Mouse (Mus musculus) heart, adult 9 months (tissue): ENCODE data around the gene Smpdl3b.
"Not testable (repeated sequence)": the region's sequence is repeated elsewhere in the genome, so short reads cannot be mapped to it uniquely, and the experiment has no call there.

Experiments
- DNase-seq, 2 experiments: peaks; one replicate each; pipeline ENCODE4 v3.0.0; 2022; ENCODE audit warnings: low spot score in 2 of 2

Gene Smpdl3b

DNA sequence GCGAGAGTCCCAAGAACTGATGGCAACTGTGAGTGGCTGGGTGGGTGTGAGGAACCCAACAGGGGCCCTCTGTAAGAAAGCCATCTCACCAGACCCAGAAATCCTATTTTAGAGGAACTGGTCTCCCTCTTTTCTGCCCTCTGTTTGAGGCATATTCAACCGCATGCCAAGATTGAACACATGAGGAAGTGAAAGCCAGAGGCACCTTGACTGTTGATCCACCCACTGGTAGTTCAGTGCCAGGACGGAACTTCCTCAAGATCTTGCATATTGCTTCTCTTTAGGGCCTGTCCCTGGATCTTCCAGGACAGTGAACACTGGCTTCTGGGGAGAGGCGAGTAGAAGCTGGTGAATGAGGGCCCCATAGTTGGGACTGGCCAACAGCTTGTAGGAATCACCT lies 23.2 kb upstream of the Smpdl3b start:
- peak in 1 of 2 experiments; percentile 59 for DNase-seq

DNA sequence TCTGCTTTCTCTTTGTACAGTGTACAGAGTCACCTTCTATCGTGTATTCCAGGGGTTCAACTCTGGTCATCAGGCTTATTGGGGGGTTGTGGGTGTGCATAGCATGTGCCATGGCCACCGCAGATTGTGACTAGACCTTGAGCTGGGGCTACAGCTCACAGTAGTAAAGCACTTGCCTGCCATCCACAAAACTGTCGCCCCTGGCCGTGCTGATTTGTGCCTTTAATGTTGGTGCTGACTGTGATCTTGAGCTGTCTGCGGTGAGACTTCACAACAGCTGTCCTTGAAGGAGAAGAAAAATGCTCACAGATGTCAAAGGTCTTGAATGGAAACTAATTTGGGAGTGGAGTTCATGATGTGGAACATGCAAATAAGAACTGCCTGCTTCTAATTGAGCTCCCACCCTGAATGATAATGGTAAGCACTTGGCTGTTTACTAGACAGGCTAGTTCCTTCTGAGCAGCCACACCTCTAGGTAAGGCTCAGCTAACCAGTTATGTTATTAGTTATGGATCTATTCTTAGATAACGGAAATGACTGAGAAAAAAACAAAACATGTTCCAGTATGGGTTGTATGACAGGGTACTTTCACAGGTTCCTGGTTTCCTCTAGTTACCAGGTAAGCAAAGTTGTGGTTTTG lies 21.6 kb upstream of the Smpdl3b start:
- DNase-seq, result no peak

DNA sequence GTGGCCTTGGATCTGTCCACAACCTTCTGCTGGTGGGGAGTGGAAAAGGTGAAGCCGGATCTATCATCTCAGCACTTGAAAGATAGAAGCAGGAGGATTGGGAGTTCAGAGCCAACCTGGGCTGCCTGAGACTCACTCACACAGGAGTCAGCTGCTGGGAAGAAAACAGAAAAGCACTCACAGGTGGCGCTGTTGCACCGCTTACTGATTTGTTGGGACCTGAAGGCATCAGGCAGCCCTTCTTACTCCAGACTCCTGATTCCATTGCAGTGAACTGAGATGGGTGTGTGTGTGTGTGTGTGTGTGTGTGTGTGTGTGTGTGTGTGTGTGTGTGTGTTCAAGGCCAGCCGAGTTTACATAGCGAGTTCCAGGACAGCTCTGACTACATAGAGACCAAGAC lies 19.7 kb upstream of the Smpdl3b start:
- peak in 1 of 2 experiments; percentile 65 for DNase-seq

DNA sequence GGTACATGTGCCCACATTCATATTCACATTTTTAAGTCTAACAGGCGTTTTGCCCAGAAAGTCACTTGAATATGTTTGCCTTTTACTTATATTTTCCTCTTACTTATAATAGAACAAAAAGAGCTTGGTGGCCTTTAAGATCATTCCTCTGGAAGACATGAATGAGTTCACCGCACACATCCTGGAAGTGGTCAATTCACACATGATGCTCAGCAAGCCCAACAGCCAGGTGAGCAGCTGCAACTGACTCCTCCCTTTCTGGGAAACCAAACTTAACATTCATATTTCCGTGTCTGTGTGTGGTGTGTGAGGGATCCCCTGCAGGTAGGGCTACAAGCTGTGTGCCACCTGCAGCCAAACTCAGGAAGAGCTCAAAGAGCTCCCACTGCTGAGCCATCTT lies 17.9 kb upstream of the Smpdl3b start:
- DNase-seq, result no peak

DNA sequence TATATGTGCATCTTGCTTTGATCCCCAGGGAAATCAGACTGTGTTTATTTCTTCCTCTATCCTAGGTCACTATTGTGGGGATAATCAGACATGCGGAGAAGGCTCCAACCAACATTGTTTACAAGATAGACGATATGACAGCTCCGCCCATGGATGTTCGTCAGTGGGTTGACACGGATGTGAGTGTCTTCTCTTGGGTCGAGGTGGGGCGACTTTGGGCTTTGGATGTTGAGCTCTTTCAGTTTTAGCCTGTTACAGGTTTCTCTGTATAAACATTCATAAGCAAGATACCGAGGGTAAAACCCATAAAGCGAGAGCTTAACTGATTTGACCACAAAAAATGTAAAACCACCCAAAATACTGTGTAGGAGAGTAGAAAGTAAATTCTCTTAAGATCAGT lies 14.7 kb upstream of the Smpdl3b start:
- DNase-seq, result no peak

DNA sequence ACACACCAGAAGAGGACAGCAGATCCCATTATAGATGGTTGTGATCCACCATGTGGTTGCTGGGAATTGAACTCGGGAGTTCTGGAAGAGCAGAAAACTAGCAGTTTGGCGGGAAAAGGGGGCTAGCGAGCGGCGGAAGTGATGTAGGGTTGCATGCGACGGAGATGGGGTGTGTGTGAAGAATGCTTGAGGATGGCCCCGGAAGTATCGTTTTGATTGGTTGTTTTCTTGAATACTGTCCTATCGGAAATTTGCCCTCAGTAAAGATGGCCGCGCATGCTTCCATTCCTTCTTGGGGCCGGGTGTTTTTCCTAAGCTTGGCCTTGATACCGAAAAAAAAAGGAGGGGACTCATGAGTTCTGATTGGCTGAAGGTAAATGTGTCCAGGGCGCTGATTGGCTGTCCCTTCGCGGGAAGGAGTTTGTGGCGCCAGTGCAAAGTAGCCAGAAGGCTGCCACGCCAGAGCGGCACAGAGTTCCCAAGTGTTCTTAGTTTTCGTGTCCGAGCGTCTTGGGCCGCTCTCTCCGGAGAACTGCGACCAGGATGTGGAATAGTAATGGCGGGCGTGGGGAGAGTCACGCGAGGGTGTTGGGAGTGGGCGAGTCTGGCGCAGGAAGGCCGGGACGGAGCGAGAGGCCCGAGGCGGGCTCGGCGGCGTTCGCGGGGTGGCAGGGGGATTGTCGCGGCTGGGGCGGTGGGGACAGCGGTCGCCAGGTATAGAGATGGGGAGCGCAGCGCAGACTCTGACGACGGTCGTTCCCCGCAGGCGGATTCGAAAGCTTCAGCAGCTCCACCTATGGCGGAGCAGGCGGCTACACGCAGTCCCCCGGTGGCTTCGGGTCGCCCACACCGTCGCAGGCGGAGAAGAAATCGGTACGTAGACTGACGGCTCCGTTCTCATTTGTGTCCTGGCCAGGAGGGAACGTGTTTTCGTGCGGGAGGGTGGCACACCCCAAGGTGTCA lies 11.1 kb upstream of the Smpdl3b start, which contains the start of gene Rpa2:
Gene Rpa2, plus strand, starts transcription at position 419 of the 963 bp plus-strand sequence.
- DNase-seq, result peak; percentile 99

DNA sequence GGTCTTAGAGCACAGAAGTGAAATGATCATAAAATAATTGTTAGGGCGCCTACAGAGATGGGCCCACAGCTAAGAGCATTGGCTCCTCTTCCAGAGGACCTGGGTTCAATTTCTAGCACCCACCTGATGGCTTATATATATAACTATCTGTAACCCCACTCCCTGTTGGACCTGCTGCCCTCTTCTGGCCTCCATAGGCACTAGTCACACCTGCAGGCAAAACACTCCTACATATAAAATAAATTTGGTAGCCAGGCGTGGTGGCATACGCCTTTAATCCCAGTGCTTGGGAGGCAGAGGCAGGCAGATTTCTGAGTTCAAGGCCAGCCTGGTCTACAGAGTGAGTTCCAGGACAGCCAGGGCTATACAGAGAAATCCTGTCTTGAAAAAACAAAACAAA lies 6.1 kb upstream of the Smpdl3b start:
- DNase-seq, result not testable (repeated sequence)

DNA sequence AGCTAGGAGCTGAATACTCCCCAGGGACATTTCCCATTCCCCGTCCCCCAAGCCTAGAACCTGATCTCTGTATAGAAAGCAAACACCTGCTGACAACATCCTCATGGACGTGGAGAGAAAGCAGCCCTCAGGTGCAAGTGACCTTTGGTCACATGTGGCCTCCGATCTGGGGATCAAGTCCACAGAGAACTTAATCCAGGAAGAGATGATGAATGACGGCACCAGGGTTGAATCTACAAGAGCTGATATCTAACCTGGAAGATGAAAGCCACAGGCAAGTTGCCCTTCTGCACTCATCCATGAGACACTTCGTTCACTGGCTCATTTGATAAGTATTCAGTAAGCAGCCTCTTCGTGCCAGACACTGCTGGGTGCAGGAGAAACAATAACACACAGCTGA lies 5.5 kb upstream of the Smpdl3b start:
- DNase-seq, result no peak

DNA sequence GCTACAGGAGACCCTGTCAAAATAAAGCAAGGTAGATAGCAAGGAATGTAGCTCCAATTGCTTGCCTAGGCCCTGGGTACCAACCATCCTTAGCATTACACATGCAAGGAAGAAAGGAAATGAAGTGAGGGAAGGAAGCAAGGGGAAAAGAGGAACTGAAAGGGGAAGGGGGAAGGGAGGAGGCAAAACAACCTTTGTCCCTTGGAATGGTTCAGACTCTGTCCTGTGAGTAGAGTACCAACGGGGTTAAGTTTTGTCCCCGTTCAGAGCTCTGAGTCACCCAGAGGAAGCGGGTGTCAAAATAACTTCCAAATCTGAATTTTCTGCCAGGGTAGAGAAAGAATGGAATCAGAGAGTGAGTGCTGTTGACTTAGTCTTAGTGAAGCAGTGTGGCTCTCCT lies 3.2 kb upstream of the Smpdl3b start:
- peak in 1 of 2 experiments; percentile 47 for DNase-seq

DNA sequence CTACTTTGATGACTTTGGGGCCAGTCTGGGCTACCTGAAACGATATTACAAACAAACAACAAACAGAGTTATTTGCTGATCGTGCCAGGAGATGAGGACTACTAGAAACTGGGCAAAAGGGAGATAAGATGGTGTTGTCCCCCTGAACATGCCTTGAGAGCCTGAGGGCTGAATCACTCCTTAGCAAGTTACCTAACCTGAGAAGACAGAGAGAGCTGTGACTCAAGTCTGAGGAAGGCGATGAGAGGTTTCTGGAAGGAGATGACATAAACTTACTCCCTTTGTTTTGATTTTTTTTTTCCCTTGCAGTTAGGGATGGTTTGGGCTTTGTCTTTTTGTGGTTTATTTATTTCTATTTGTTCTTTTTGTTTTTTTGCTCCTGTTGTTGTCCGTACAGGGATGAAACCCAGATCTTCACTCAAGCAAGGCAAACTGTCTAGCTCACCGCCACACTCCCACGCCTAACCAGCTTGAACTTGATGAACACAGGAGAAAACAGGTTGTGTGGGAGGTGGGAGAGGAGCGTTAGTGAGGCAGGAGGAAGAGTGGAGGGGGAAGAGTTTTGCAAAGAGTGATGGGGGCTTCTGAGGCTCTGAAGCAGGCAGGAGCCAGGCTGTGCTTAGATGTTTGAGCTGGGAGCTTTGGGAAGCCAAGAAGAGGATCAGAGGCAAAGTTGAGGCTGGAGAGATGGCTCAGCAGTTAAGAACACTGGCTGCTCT lies 740 bp upstream of the Smpdl3b start:
- DNase-seq, result no peak

DNA sequence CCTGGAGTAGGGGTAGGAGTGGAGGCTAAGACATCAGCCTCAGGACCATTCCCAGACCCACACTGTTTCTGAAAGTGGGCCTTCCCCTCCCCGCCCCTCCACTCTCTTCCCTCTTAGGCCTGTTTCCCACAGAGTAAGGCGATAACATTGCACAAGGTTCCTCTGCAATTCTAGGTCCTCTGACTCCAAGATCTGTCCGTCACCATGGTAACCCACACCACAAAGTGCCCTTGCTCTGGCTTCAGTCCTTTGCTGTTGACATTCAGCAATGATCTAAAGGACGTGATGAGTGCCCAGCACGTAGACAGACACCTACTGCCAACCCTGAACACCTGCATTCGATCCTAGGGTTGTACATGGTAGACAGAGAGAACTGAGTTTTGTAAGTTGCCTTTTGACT lies 4.1 kb downstream of the Smpdl3b start:
- no peak for DNase-seq

DNA sequence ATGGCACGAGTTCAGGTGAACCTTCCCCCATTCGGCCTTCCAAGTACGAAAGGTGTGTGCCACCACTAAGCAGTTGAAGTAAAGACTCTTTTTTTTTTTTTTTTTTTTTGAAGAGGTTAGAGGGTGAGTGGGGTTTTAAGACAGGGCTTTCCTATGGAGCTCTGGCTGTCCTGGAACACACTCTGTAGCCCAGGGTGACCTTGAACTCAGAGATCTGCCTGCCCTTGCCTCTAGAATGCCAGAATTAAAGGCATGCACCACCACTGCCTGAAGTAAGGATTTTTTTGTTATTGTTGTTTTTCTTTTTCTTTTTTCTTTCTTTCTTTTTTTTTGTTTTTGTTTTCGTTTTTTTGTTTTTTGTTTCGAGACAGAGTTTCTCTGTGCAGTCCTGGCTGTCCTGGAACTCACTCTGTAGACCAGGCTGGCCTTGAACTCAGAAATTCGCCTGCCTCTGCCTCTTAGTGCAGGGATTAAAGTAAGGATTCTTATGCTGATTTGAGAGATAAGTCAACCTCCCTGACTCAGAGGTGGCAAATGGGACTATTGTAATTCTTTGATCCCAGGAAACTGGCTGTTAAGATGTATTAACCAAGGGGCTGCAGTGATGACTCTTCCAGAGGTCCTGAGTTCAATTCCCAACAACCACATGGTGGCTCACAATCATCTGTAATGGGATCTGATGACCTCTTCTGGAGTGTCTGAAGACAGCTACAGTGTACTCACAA lies 7.6 kb downstream of the Smpdl3b start:
- no peak for DNase-seq

DNA sequence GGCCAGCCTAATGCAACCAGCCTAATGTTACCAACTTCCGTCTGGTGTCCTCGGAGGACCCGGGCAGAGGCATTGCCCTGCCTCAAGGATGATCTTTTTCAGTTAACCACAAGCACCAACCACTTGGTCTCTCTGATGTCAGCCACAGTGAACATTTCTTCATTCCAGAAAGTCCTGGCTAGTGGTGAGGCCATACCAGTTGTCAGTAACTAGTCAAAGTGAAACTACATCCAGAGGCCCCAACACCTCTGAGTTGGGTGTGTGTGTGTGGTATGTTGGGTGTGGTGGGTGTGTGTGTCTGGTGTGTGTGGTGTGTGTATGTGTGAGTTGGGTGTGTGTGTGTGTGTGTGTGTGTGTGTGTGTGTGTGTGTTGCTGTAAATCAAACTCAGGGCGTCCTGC lies 8.3 kb downstream of the Smpdl3b start:
- no peak for DNase-seq

DNA sequence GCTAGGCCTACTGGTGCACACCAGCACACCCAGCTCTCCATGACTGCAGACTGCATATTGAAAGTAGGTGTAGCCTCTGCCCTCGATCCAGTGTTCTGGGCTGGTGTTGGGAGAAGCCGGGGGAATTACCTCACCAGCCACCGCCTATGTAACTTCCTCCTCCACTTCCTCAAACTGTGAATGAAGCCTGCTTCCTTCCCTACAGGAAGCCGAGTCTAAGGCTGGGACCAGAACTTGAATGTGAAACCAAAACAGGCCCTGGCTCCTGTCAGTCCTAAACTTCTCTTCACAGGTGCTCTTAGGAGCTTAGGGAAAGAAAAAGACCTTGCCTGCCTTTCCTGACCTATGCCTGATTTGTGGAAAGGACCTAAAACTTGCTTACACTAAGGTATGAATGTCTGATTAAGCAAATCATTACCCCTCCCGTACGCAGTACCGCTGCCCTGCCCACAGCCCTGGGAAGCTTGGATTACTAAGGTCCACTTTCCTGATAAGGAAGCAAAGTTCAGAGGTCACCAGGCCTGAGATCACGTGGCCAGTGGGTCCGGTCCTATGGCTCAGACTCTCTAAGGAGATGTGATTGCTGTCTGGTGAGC lies 9.3 kb downstream of the Smpdl3b start:
- DNase-seq, result peak; percentile 76 to 90

DNA sequence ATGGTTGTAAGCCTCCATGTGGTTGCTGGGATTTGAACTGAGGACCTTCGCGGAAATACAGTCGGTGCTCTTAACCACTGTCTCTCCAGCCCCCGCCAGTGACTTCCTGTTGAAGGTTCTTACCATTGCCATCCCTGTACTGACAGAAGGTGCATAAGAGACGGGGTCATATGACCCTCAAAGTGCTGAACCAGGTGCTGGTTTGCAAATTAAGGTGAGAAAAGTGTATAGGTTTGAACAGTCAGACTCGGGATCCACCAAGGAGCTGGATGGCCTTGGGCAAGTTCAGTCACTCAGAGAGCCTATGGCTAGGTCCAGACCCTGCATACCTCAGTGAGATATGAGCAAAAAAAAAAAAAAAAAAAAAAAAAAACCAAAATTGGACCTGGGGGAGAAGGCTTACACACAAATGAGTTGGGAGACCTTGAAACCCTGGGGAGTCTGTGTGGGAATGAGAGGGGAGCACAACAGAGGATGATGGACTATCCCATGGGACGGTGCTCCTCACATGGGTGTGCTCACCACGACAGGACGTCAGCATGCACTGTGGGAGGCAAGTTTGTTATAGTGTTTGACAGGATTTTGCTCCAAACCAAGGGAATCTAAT lies 10.0 kb downstream of the Smpdl3b start:
- DNase-seq, result no peak

DNA sequence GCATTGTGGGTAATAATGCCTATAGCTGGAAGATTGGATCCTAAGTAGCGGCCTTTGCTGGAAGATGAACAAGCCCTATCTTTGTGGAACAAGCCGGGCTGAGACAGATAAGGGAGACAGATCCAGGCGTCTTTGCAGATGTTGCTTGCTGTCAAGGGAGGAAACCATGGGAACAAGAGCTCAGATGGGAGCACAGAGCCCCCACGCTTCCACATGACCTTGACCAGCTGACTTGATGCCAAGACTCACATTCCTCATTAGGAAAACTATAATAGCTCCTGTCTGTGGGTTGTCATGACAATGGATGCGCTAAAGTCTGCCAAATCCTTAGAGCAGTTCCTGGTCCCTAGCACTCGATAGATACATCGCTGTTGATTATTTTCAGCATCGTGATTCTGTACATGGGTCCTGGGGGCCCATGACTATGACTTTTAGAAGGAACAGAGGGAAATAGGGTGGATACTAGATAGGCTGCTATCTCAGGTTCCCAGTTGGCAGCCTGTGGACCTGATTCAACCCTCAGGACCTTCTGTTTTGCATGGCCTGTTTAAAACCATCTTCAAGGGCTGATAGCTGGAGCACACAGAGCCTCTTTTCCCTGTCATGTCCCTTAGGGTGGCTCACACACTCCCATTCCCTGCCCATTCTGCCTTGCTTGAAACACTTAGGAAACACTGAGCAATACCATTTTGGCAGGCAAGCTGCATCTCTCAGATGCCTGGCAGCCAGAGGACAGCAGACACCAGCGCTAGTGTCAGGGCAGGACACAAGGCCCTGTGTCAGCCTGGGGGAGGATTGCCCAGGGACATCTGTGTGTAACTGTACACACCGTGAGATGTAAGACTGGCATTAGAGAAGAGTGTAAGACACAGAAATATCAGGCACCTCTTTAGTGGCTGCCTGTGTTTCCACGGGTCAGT lies 12.8 kb downstream of the Smpdl3b start:
- DNase-seq, result peak in 1 of 2 experiments; percentile 23

DNA sequence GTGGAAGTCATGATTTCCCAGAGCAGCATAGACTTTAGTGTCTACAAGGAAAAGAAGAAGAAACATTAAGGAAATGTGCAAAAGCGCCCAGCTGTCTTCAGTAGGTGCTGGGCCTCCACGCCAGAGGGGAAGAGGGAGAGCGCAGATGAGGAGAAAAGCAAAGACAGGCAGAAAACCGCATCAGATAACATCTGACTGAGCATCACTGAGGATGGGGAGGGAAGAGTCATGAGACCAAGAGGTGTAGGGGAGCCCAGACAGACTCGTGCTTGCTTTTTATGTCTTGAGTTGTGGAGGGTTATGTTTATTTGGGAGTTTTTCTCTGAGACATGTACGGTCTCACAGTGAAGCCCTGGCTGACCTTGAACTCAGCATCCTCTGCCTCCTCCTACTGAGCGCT lies 15.6 kb downstream of the Smpdl3b start:
- no peak for DNase-seq

DNA sequence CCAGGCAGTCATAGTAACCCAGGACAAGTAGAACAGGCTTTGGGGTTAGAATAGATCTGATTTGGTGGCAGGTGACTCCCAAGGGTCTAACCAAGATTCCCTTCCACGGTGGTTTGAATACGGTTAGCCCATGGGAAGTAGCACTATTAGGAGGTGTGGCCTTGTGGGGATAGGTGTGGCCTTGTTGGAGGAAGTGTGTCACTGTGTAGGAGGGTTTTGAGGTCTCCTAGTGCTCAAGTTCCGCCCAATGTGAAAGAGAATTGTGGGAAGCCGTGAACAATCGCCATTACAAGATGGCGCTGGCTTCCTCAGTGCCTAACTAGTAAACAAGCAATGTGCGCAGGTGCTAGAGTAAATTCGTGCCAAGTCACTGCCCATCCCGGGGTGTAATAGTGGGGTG lies 19.9 kb downstream of the Smpdl3b start:
- not testable (repeated sequence) for DNase-seq

DNA sequence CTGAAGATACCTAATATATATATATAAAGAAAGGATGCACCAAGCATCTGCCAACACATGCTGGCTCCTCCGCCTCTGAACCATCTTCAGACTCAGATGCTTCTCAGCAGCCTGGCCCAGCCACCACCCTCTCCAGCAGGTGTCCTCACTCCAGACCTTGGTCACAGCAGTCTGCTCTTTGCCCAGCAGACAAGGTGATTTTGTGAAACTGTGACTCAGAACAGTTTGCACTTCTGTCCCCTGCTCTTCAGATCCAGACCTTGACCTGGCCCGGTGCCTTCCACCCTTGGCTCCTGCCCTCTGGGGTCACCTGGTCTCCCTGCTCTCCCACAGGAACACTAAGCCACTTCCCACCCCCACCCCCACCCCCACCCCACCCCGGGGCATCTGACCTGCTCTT lies 21.2 kb downstream of the Smpdl3b start:
- DNase-seq, result no peak

DNA sequence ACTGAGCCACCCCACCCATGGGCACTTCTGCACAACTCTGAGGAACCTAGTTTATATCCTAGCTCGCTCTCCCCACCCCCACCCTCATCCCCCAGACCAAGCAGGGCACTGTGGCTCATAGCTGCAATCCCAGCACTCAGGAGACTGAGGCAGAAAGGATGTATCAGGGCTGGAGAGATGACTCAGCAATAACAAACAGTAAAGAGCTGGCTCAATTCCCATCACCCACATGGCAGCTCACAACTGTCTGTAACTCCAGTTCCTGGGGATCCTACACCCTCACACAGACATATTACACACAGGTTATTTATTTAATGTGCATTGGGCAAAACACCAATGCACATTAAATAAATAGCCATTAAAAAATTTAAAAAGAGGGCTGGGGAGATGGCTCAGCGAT lies 21.7 kb downstream of the Smpdl3b start:
- DNase-seq, result no peak
